Mouse (Mus musculus): Measurements from ENCODE around the gene Comtd1. TPM values are rescaled to one million over a fixed set of nuclear protein-coding genes. Genes with fewer than 3 reads are reported as not detected.

The Comtd1 gene
- polyA plus RNA-seq, 1 experiment, result 19.9 TPM

GRCm38 (mm10) chr14:21856886-21857285 is 8.1 kb upstream of the Comtd1 start:
- no peaks in the 10 kb centered on the region for H3K36me3 ChIP-seq (ENCODE audit: control insufficient read depth, insufficient read depth, low read length)
- WGBS, result 96% methylated on average over 14 of the region's 14 CpGs
- no peak overlapping the region for H3K4me3 ChIP-seq (ENCODE audit: control insufficient read depth, insufficient read depth, low read length)
- peaks cover 7% of the 10 kb centered on the region for H3K4me1 ChIP-seq (replicated peaks; ENCODE audit: control insufficient read depth, insufficient read depth, low read length)
- TF ChIP-seq POLR2A (IDR thresholded peaks at IDR 0.05; ENCODE audit: control insufficient read depth, extremely low read depth, insufficient read depth, low read length, poor library complexity) (no peak), CTCF (IDR thresholded peaks at IDR 0.05; ENCODE audit: borderline replicate concordance, control insufficient read depth, extremely low read depth, insufficient read depth, low read length, poor library complexity) (no peak)
- DNase-seq, result no peak
- H3K27ac ChIP-seq (ENCODE audit: control insufficient read depth, insufficient read depth, low read length), result no peak overlapping the region
- no peaks in the 10 kb centered on the region for H3K27me3 ChIP-seq (ENCODE audit: control insufficient read depth, insufficient read depth, low read length)

- DNase-seq, result no peak
- Histone ChIP-seq H3K4me1 (replicated peaks; ENCODE audit: control insufficient read depth, insufficient read depth, low read length) (peaks cover 7% of the 10 kb centered on the region), H3K36me3 (ENCODE audit: control insufficient read depth, insufficient read depth, low read length) (no peaks in the 10 kb centered on the region), H3K27me3 (ENCODE audit: control insufficient read depth, insufficient read depth, low read length) (no peaks in the 10 kb centered on the region), H3K27ac (ENCODE audit: control insufficient read depth, insufficient read depth, low read length) (no peak overlapping the region), H3K4me3 (ENCODE audit: control insufficient read depth, insufficient read depth, low read length) (no peak overlapping the region)
- no peak for TF ChIP-seq POLR2A (IDR thresholded peaks at IDR 0.05; ENCODE audit: control insufficient read depth, extremely low read depth, insufficient read depth, low read length, poor library complexity)
- TF ChIP-seq CTCF (IDR thresholded peaks at IDR 0.05; ENCODE audit: borderline replicate concordance, control insufficient read depth, extremely low read depth, insufficient read depth, low read length, poor library complexity), result no peak
- WGBS, result 92% methylated on average over 3 of the region's 3 CpGs
These were observed 7.2 kb upstream of the Comtd1 start for GRCm38 (mm10) chr14:21855961-21856360.

GRCm38 (mm10) chr14:21854271-21854670 is 5.5 kb upstream of the Comtd1 start:
- Histone ChIP-seq H3K4me1 (replicated peaks; ENCODE audit: control insufficient read depth, insufficient read depth, low read length) (peaks cover 7% of the 10 kb centered on the region), H3K27ac (ENCODE audit: control insufficient read depth, insufficient read depth, low read length) (no peak overlapping the region), H3K36me3 (ENCODE audit: control insufficient read depth, insufficient read depth, low read length) (no peaks in the 10 kb centered on the region), H3K4me3 (ENCODE audit: control insufficient read depth, insufficient read depth, low read length) (no peak overlapping the region), H3K27me3 (ENCODE audit: control insufficient read depth, insufficient read depth, low read length) (no peaks in the 10 kb centered on the region)
- WGBS, result 81% methylated on average over 9 of the region's 9 CpGs
- no peak for DNase-seq
- TF ChIP-seq POLR2A (IDR thresholded peaks at IDR 0.05; ENCODE audit: control insufficient read depth, extremely low read depth, insufficient read depth, low read length, poor library complexity) (no peak), CTCF (IDR thresholded peaks at IDR 0.05; ENCODE audit: borderline replicate concordance, control insufficient read depth, extremely low read depth, insufficient read depth, low read length, poor library complexity) (no peak)

GRCm38 (mm10) chr14:21853456-21854109 is 4.8 kb upstream of the Comtd1 start:
- peak; percentile 76 for DNase-seq
- no peak for TF ChIP-seq POLR2A (IDR thresholded peaks at IDR 0.05; ENCODE audit: control insufficient read depth, extremely low read depth, insufficient read depth, low read length, poor library complexity)
- peak; percentile 80; the same call in 1 of the 2 replicates for TF ChIP-seq CTCF (IDR thresholded peaks at IDR 0.05; ENCODE audit: borderline replicate concordance, control insufficient read depth, extremely low read depth, insufficient read depth, low read length, poor library complexity)
- H3K27me3 ChIP-seq (ENCODE audit: control insufficient read depth, insufficient read depth, low read length), result no peaks in the 10 kb centered on the region
- H3K27ac ChIP-seq (ENCODE audit: control insufficient read depth, insufficient read depth, low read length), result no peak overlapping the region
- WGBS, result 3% methylated on average over 17 of the region's 17 CpGs
- H3K4me3 ChIP-seq (ENCODE audit: control insufficient read depth, insufficient read depth, low read length), result peak overlapping the region; percentile 20
- H3K4me1 ChIP-seq (replicated peaks; ENCODE audit: control insufficient read depth, insufficient read depth, low read length), result peaks cover 7% of the 10 kb centered on the region
- no peaks in the 10 kb centered on the region for H3K36me3 ChIP-seq (ENCODE audit: control insufficient read depth, insufficient read depth, low read length)

GRCm38 (mm10) chr14:21851996-21852791 is 3.4 kb upstream of the Comtd1 start:
- H3K4me1 ChIP-seq (replicated peaks; ENCODE audit: control insufficient read depth, insufficient read depth, low read length), result peaks cover 16% of the 10 kb centered on the region
- TF ChIP-seq CTCF (IDR thresholded peaks at IDR 0.05; ENCODE audit: borderline replicate concordance, control insufficient read depth, extremely low read depth, insufficient read depth, low read length, poor library complexity) (no peak), POLR2A (IDR thresholded peaks at IDR 0.05; ENCODE audit: control insufficient read depth, extremely low read depth, insufficient read depth, low read length, poor library complexity) (no peak)
- no peak for DNase-seq
- H3K4me3 ChIP-seq (ENCODE audit: control insufficient read depth, insufficient read depth, low read length), result no peak overlapping the region
- H3K36me3 ChIP-seq (ENCODE audit: control insufficient read depth, insufficient read depth, low read length), result no peaks in the 10 kb centered on the region
- no peaks in the 10 kb centered on the region for H3K27me3 ChIP-seq (ENCODE audit: control insufficient read depth, insufficient read depth, low read length)
- H3K27ac ChIP-seq (ENCODE audit: control insufficient read depth, insufficient read depth, low read length), result no peak overlapping the region
- 70% methylated on average over 16 of the region's 16 CpGs for WGBS

- 96% methylated on average over 24 of the region's 24 CpGs for WGBS
These were observed 1.8 kb upstream of the Comtd1 start for GRCm38 (mm10) chr14:21850419-21851127.

More at GRCm38 (mm10) chr14:21850419-21851127, 1.8 kb upstream of the Comtd1 start:
- H3K4me3 ChIP-seq (ENCODE audit: control insufficient read depth, insufficient read depth, low read length), result no peak overlapping the region
- no peak overlapping the region for H3K27ac ChIP-seq (ENCODE audit: control insufficient read depth, insufficient read depth, low read length)
- TF ChIP-seq POLR2A (IDR thresholded peaks at IDR 0.05; ENCODE audit: control insufficient read depth, extremely low read depth, insufficient read depth, low read length, poor library complexity) (no peak), CTCF (IDR thresholded peaks at IDR 0.05; ENCODE audit: borderline replicate concordance, control insufficient read depth, extremely low read depth, insufficient read depth, low read length, poor library complexity) (no peak)
- no peaks in the 10 kb centered on the region for H3K27me3 ChIP-seq (ENCODE audit: control insufficient read depth, insufficient read depth, low read length)
- peaks cover 19% of the 10 kb centered on the region for H3K4me1 ChIP-seq (replicated peaks; ENCODE audit: control insufficient read depth, insufficient read depth, low read length)
- DNase-seq, result no peak
- H3K36me3 ChIP-seq (ENCODE audit: control insufficient read depth, insufficient read depth, low read length), result peaks cover 9% of the 10 kb centered on the region

Data from thymus, adult 2 months (tissue).